Mouse (Mus musculus): ENCODE data around the gene Josd1.

DNA sequence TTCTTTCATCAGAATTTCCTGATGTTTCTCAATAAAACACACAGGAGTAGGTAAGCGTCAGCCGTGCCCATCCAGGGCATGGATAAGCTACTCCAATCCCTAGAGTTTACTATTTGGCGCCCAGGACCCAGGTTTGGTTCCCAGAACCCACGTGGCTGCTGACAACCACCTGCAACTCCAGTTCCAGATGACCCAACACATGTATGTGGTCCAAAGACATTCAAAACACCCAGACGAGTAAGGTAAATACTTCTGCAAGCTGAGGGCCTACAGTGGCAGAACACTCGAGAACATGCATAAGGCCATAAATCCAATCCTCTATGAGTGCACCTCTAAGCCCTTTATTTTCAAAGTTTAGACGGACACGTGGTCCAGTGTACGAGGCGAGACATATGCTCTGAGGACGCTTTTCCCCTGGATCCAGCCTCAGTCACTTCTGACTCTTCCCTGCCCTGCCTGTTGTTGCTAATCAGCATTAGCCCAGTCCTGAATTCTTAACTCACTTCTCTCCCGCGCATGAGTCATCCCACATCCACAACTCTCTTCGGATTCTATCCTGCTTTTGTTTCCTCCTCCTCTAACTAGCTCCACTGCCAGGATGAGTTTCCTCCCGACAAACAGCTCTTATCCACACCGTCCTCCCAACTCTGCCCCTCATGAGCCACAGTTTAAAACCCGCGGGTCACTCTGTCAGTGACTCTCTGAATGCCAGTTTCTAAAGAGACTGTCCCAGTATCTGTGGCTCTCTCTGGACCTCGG lies 3.8 kb downstream of the Josd1 start:
- TF ChIP-seq TCF3 (IDR thresholded peaks at IDR 0.05; ENCODE audit: insufficient read length, low read depth) (no peak), POLR2A (IDR thresholded peaks at IDR 0.05; ENCODE audit: insufficient read length, low read depth) (no peak), MYOG (IDR thresholded peaks at IDR 0.05; ENCODE audit: control insufficient read depth in 1 of 3, insufficient read depth in 1 of 3, insufficient read length in 2 of 3, low read depth in 2 of 3) (no peak)
